Mouse (Mus musculus): ENCODE results near the gene Hsd3b7. TPM values are rescaled to one million over a fixed set of nuclear protein-coding genes. Genes with fewer than 3 reads are reported as not detected.
A peak's percentile ranks its signal among the peaks of the same experiment; 100 is the strongest.
"Not testable (repeated sequence)": the region's sequence is repeated elsewhere in the genome, so short reads cannot be mapped to it uniquely, and the experiment has no call there.

Gene Hsd3b7
- total RNA-seq, 2 experiments from 2014 or later = 31.5 to 40.4 TPM

DNA sequence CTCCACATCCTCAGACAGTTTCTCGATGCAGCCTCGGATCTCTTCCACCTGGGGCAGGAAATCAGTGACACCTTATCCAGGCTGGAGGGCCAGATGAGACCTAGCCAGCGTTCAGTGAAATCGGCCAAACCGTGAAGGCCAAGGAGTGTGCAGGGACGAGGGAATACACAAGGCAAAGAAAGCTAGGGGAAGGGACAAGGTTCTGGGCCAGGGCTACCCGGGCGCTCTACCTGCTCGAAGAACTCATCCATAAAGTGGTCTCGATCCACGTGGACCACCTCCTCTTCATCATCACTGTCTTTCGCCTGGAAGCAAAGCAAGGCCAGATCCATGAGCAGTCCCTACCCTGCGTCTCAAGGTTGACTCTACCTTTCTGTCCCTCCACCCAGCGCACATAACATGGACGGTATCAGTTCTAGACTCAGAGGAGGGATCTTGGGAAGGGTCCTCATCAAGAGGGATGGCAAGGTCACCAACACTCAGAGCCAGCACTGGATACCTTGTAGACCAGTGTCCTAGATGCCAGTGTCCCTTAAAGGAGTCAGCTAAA lies 14.8 kb downstream of the Hsd3b7 start:
- DNase-seq (ENCODE audit: low spot score in 2 of 2) = no peak

DNA sequence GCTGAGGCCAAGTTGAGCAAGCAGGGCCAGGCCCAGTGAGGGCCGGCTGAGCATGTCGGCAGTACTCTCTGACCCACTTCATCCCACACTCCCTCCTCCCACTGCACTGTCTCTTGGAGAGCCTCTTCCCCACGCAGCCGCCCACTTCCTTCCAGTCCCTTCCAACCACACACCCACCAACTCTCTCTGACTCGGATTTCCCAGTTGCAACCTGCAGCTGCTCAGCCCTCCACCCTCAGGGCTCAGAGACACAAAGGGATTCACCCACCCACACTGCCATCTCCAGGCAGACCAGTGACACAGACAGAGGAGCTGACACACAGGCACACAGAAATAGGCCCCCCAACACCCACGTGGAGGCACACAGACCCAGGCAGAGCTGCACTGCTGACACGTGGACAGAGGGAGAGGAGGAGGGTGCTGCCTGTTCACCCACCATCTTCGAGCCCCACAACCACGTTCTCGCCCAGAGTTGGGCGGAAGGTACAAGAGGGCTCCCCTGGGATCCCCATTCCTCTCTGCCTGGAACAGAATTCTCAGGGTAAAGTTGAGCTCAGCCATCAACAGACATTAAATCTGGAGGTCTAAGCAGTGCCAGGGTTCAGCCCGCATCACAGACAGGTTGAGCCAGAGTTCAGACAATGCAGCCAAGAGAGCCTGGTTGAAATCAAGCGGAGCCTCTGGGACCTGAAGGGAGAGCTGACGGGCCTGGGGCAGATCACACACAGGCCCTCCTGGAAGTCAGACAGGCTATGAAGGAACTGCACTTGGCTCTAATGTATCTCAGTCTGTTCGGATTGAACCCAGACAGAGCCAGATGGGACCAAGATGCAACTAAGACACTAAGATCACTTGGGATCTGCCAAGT lies 15.8 kb downstream of the Hsd3b7 start:
- DNase-seq (ENCODE audit: low spot score in 2 of 2) = no peak

- DNase-seq (ENCODE audit: low spot score in 2 of 2) = no peak
Observed at GRCm38 (mm10) chr7:127817053-127817452, 16.6 kb downstream of the Hsd3b7 start.

DNA sequence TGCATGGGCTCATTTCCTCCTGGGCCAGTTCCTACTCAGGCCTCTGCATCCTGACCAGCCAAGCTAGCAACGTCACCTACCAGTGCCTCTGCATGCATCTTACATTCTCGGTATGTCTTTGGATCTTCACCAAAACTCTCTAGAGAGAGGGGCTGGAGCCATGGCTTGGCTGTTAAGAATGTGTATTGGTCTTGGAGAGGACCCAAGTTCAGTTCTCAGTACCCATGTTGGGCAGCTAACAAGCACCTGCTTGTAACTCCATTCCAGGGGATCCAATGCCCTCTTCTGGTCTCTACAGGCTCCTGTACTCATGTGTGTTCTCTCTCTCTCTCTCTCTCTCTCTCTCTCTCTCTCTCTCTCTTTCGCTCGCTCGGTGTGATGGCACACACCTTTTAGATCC lies 17.4 kb downstream of the Hsd3b7 start:
- no peak for DNase-seq (ENCODE audit: low spot score in 2 of 2)

- DNase-seq (ENCODE audit: low spot score in 2 of 2) = no peak
Observed at GRCm38 (mm10) chr7:127820836-127821509, 20.6 kb downstream of the Hsd3b7 start.

DNA sequence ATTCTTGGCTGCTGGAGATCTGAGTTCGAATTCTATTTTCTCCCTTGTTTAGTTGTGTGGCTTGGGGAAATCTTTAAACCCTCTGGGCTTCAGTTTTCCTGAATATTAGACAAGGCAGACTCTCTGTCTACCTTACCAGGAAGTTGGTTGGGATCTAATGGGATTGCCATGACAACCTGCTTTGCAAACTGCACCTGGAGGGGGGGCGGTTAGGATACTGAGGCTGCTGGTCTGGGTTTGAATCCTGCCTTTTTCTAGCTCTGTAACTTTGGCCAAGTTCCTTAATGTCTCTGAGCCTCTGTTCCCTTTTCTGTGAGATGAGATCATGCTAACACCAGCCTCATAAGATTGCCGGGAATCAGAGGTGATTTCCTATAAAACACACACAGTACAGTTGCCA lies 22.1 kb downstream of the Hsd3b7 start:
- no peak for DNase-seq (ENCODE audit: low spot score in 2 of 2)

- no peak for DNase-seq (ENCODE audit: low spot score in 2 of 2)
Observed at GRCm38 (mm10) chr7:127823236-127824171, 23.1 kb downstream of the Hsd3b7 start.

DNA sequence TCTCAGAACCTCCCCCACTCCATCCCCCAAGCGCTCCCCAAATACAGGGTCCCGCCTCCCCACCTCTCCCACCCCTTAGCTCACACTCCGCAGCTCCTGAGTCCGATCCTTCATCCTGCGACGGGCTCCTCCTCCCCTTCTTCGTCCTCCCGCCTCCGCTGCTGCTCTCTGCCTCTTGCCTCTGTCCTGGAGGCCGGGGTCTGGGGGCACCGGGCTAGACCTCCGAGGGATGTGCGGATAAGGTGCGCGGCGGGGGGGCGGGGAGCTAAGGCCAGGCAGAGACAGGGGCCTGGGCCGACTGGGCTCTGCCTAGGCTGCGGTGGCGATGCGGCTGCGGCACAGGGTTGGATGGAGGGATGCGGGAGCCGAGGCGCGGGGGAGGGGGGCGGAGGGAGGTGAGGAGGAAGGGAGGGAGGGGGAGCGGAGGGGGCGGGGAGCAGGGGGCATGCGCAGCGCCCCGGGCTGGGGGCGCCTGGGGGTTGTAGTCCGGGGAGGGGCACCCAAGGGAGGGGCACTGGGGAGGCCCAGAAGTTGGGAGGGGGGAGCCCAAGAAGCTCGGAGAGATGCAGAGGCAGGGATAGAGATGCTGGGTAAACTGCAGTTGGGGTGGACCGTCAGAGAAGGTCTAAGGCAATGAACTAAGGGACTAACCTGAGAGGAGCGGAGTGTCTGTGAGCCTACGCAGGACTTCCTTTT lies 23.9 kb downstream of the Hsd3b7 start, which contains the start of the genes Stx4a and Stx1b:
TSS of gene Stx4a (plus strand) at position 119 of the 696 bp plus-strand sequence.
TSS of gene Stx1b (minus strand) at position 374 of the 696 bp plus-strand sequence.
- no peak for DNase-seq (ENCODE audit: low spot score in 2 of 2)

GRCm38 (mm10) chr7:127835550-127835949 lies 35.1 kb downstream of the Hsd3b7 start:
- no peak for DNase-seq (ENCODE audit: low spot score in 2 of 2)

DNA sequence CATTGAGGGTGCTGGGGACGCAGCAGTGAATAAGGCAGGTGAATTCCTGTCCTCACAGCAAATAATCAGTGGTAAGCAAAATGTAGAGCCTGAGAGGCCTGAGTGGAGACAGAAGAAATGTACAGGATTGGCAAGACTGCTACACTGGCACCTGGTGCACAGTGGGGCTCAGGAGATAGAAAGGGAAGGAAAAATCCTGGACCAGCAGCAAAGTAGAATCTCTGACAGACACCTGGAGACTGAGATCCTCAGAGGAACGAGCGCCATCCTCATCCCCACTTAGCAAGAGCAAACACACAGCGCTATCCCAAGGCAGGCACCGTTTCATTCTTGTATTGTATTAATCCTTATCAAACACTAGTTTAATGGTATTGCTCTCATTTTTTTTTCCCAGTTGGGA lies 37.1 kb downstream of the Hsd3b7 start:
- DNase-seq (ENCODE audit: low spot score in 2 of 2) = no peak

DNA sequence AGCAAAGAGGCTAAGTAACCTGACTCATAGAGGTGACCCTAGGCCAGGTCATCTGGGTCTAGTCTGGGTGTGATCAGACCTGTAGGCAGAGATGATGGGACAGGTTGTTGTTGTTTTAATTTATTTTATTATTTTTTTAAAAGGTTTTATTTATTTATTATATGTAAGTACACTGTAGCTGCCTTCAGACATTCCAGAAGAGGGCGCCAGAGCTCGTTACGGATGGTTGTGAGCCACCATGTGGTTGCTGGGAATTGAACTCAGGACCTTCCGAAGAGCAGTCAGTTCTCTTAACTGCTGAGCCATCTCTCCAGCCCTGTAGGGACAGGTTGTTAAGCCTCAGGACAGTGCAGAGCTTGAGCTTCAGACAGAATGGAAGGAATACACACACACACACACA lies 37.5 kb downstream of the Hsd3b7 start:
- not testable (repeated sequence) for DNase-seq (ENCODE audit: low spot score in 2 of 2)

GRCm38 (mm10) chr7:127840031-127840430 lies 39.6 kb downstream of the Hsd3b7 start:
- DNase-seq (ENCODE audit: low spot score in 2 of 2) = not testable (repeated sequence)

DNA sequence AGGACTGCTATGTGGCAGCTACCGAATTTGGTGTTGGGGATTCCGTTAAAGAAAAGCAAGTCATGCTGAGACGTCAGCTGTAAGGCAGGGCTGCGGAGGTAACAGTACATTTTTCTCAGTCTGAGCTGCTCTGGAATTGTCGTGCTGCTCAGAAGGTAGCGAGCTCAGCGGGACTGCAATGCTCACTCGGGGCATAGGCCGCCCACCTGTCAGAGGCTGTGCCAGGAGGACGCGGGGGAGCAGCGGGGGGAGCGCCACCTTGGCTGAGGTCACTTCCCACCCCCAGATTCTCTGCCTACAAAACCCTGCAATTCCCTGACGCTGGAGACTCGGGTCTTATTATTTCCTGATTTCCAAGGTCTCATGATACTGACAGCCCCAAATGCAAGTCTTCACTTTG lies 40.5 kb downstream of the Hsd3b7 start:
- DNase-seq (ENCODE audit: low spot score in 2 of 2) = peak; percentile 47 to 57

DNA sequence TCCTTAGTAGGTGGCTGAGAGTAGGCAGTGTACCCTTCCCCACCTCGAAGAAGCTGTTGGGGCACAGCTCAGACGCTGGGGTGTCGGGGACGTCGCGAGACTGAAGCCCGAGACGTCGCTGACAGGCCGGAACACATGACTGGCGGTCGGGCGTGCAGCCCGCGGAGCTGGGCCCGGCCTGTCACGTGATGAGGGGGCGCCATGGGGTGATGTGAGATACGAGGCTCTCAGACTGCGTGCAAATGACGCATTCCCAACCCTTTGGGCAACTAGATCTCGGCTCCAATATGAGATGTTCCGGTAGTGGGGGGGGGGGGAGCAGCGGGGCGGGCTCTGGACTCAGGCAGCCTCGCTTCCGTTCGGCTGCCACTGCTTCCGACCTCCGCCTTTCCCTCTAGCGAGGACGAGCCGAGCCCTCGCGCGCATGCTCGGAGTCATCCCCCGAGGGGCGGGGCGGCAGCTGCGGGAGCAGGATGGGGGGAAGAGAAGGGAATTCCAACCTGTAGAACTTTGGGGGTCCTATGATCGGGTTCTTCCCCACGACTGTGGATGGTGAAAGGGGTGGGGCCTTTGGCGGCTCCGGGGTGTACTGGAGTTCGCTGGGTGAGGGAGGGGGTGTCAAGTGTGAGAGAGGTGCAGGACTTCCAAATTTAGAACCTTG lies 41.1 kb downstream of the Hsd3b7 start:
- peak; percentile 89 to 91 for DNase-seq (ENCODE audit: low spot score in 2 of 2)

- peak; percentile 68 to 70 for DNase-seq (ENCODE audit: low spot score in 2 of 2)
Observed at GRCm38 (mm10) chr7:127842001-127842718, 41.8 kb downstream of the Hsd3b7 start.

DNA sequence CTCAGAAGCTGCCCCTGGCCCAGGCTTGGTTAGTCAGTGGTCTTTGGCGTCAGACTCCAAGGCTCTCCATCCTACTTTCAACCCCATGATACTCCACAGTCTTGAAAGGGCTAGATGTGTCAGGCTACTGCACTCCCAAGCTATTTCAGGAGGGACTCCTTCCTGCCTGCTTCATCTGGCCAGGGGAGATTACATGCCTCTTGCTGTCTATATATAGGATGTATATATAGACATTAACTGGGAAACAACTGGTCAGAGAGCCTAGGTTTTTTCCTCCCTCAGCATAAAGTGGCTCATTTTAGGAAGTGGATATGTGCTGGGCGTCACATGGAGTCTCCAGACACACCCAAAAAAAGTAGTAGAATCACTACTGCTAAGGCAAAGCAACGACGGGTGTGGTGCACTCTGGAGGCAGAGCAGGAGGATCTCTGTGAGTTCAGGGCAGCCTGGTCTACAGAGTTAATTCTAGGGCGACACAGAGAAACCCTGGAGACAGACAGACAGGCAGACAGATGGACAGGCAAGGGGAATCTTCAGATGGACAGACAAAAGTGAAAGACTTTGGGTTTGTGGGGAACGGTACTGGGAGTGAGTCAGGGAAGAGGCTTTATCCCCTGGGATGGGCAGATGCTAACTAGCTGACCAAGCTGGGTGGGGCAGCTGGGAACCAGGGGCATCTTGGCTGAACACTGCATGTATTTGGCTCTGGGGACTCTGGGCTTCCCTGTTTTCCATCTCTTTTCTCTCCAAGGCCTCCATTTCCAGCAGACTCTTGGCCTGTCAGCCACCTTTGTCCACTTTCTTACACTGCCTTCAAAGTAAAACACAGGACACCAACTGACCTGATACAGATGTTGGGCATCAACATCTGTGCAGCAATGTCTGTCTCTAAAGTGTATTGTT lies 49.8 kb downstream of the Hsd3b7 start:
- DNase-seq (ENCODE audit: low spot score in 2 of 2) = no peak

- no peak for DNase-seq (ENCODE audit: low spot score in 2 of 2)
Observed at GRCm38 (mm10) chr7:127850906-127851305, 50.5 kb downstream of the Hsd3b7 start.

Measured in adrenal gland, adult 18-20 months (tissue).